Mouse (Mus musculus): ENCODE results near the gene 9830107B12Rik.

- TF ChIP-seq CTCF (IDR thresholded peaks at IDR 0.05; ENCODE audit: low read depth) (peak; percentile 32; the same call in 1 of the 2 replicates), EP300 (IDR thresholded peaks at IDR 0.05; ENCODE audit: low read depth) (no peak)
Observed at GRCm38 (mm10) chr17:48093286-48093817, 52.7 kb downstream of the 9830107B12Rik start.
